Mouse (Mus musculus) ovary, adult 10 weeks (tissue): Measurements from ENCODE around the gene Spns3. TPM values are rescaled to one million over a fixed set of nuclear protein-coding genes. Genes with fewer than 3 reads are reported as not detected.

Experiments
- polyA plus RNA-seq: library from polyadenylated mRNA; stranded (reverse); fragments of 350-450 nt; fragmentation: Illumina TruSeq; extraction: RNeasy Lipid Tissue Mini Kit (QIAGEN cat#74804); gene quantifications from one replicate; pipeline ENCODE4 v1.2.3, GENCODE M21; 2014

The Spns3 gene
- polyA plus RNA-seq, result not detected

GRCm38 (mm10) chr11:72550134-72550988 is at the start of gene Spns3:
Gene Spns3 (minus strand): TSS chr11:72550506.

GRCm38 (mm10) chr11:72489881-72490301 is 60.4 kb downstream of the Spns3 start, which contains the start of gene Spns2:
Gene Spns2 (minus strand): TSS chr11:72489904.

Other genes starting within 250 kb of the Spns3 start
- 31.6 TPM for gene Xaf1, start 248.9 kb downstream of the Spns3 start, polyA plus RNA-seq
- not detected for gene Fbxo39, start 236.1 kb downstream of the Spns3 start, polyA plus RNA-seq
- 3.1 TPM for gene Tekt1, start 188.1 kb downstream of the Spns3 start, polyA plus RNA-seq
- gene Smtnl2, start 138.8 kb downstream of the Spns3 start, polyA plus RNA-seq, result 9.8 TPM
- not detected for gene Ggt6, start 115.0 kb downstream of the Spns3 start, polyA plus RNA-seq
- gene Mybbp1a, start 109.2 kb downstream of the Spns3 start, polyA plus RNA-seq, result 60.1 TPM
- 0.80 TPM for gene Spns2, start 60.6 kb downstream of the Spns3 start, polyA plus RNA-seq
- gene Ube2g1, start 56.8 kb upstream of the Spns3 start, polyA plus RNA-seq, result 211 TPM
- gene Ankfy1, start 139.5 kb upstream of the Spns3 start, polyA plus RNA-seq, result 56.6 TPM
- gene Cyb5d2, start 245.6 kb upstream of the Spns3 start, polyA plus RNA-seq, result 11.3 TPM
- gene Zzef1, start 245.7 kb upstream of the Spns3 start, polyA plus RNA-seq, result 10.9 TPM